In the genomic region with DNA sequence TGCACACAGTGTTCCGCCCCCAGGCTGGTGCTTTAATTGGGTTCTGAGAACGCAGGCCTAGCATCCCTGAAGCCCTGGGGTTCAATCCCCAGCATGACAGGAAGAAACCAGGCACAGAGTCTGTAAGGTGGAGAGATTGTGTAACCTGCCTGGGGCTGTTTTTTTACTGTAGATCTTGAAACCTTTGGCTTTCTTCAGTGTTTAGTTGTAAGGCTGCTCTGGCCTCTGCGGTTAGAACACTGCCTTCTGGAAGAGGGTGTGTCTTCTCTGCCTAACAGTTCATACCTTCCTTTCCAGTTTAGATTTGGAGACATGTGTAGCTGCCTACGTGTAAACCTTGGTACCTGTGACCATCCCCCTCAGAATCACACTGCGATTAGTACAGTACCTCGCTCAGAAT, we compare ENCODE assay signal across 22 mouse cellular contexts.
DNase-seq lines count a peak whose midpoint lies in the region; ATAC-seq and TF ChIP-seq lines count a peak whose summit lies in the region.
"Had no signal": no experiment of that assay in that cellular context is flagged by ENCODE, and none has a peak within 500 bp of the region (broad histone marks: within the 10 kb centered on the region; RNA-seq: fewer than 3 reads in every experiment).

No protein-coding gene starts in this region.

- H3K27me3 ChIP-seq in intestine, embryonic 15.5 days (replicated peaks) = no peaks in the 10 kb centered on the region
- H3K27me3 ChIP-seq in intestine, postnatal 0 days (replicated peaks; ENCODE audit: control insufficient read depth, insufficient read depth, low read length) = no peaks in the 10 kb centered on the region
- H3K27me3 ChIP-seq in stomach, embryonic 15.5 days (replicated peaks) = no peaks in the 10 kb centered on the region
- H3K27me3 ChIP-seq: hindbrain, embryonic 15.5 days; limb, embryonic 15.5 days had no signal

- H3K4me2 ChIP-seq in intestine, embryonic 15.5 days (replicated peaks) = no peak overlapping the region
- H3K4me2 ChIP-seq in intestine, postnatal 0 days (replicated peaks; ENCODE audit: low read depth) = no peak overlapping the region
- H3K4me2 ChIP-seq in stomach, embryonic 15.5 days = no peak overlapping the region
- H3K4me2 ChIP-seq: heart, embryonic 11.5 days; hindbrain, embryonic 15.5 days; limb, embryonic 15.5 days had no signal

- ATAC-seq in intestine, embryonic 15.5 days = 0 out of 2 replicates have a peak, but pooled peaks have one; percentile 11
- no peak for ATAC-seq in intestine, postnatal 0 days
- peak; percentile 47; the same call in 1 of the 2 replicates for ATAC-seq in stomach, embryonic 15.5 days (ENCODE audit: insufficient read depth, low FRiP score, low read depth)
- ATAC-seq: forebrain, embryonic 14.5 days had no signal

- 88% methylated on average over 6 of the region's 6 CpGs for WGBS in intestine, embryonic 15.5 days
- 70% methylated on average over 6 of the region's 6 CpGs for WGBS in intestine, postnatal 0 days
- 80% methylated on average over 6 of the region's 6 CpGs for WGBS in stomach, embryonic 15.5 days

- DNase-seq in 3134 (ENCODE audit: extremely low read depth, insufficient read length, low spot score) = peak; percentile 28
- DNase-seq in ZHBTc4 (ENCODE audit: low read depth, low spot score) = peak; percentile 44
- DNase-seq in cerebellum, postnatal 14 days = no peak
- DNase-seq in adrenal gland, adult 2 months = no peak
- DNase-seq: adrenal gland, postnatal 14 days; cerebellum, adult 2 months; cerebellum, postnatal 36 days; gastrocnemius, adult 2 months; heart, adult 11 months; kidney, adult 11 months; kidney, postnatal 4 days; left cerebral cortex, postnatal 4 days; lung, postnatal 36 days; thymus, postnatal 25 days had no signal

- 0 out of 2 replicates have a peak, but pooled peaks cover 13% of the 10 kb centered on the region for H3K4me1 ChIP-seq in intestine, embryonic 15.5 days (replicated peaks)
- peaks cover 6% of the 10 kb centered on the region; the same call in 1 of the 2 replicates for H3K4me1 ChIP-seq in intestine, postnatal 0 days (replicated peaks; ENCODE audit: control insufficient read depth, insufficient read depth, low read length)
- no peaks in the 10 kb centered on the region; the same call in 1 of the 2 replicates for H3K4me1 ChIP-seq in stomach, embryonic 15.5 days
- H3K4me1 ChIP-seq: hindbrain, embryonic 15.5 days had no signal

- no peaks in the 10 kb centered on the region for H3K9me3 ChIP-seq in intestine, embryonic 15.5 days
- H3K9me3 ChIP-seq in intestine, postnatal 0 days (ENCODE audit: control insufficient read depth) = no peaks in the 10 kb centered on the region
- no peaks in the 10 kb centered on the region for H3K9me3 ChIP-seq in stomach, embryonic 15.5 days
- H3K9me3 ChIP-seq: hindbrain, embryonic 15.5 days; limb, embryonic 15.5 days had no signal

- no peaks in the 10 kb centered on the region for H3K36me3 ChIP-seq in intestine, embryonic 15.5 days
- no peaks in the 10 kb centered on the region for H3K36me3 ChIP-seq in intestine, postnatal 0 days (ENCODE audit: control insufficient read depth, insufficient read depth)
- H3K36me3 ChIP-seq in stomach, embryonic 15.5 days = no peaks in the 10 kb centered on the region
- H3K36me3 ChIP-seq: hindbrain, embryonic 15.5 days; limb, embryonic 15.5 days had no signal

- no peak overlapping the region for H3K9ac ChIP-seq in intestine, embryonic 15.5 days
- no peak overlapping the region for H3K9ac ChIP-seq in intestine, postnatal 0 days (ENCODE audit: low read depth, low read length)
- no peak overlapping the region for H3K9ac ChIP-seq in stomach, embryonic 15.5 days
- H3K9ac ChIP-seq: hindbrain, embryonic 15.5 days; limb, embryonic 15.5 days; liver, embryonic 14.5 days had no signal

- TF ChIP-seq CTCF in intestine, postnatal 0 days (IDR thresholded peaks at IDR 0.05; ENCODE audit: low read depth) = no peak

- H3K27ac ChIP-seq in intestine, embryonic 15.5 days = 0 out of 2 replicates have a peak overlapping the region, but pooled peaks have one; percentile 18
- no peak overlapping the region; the same call in 1 of the 2 replicates for H3K27ac ChIP-seq in intestine, postnatal 0 days (ENCODE audit: low read depth, low read length)
- H3K27ac ChIP-seq in stomach, embryonic 15.5 days = peak overlapping the region; percentile 72
- H3K27ac ChIP-seq: gastrocnemius, adult 2 months; hindbrain, embryonic 15.5 days; liver, embryonic 14.5 days had no signal

- no peak overlapping the region for H3K4me3 ChIP-seq in intestine, embryonic 15.5 days (replicated peaks)
- H3K4me3 ChIP-seq in intestine, postnatal 0 days (ENCODE audit: low read depth, low read length) = no peak overlapping the region
- H3K4me3 ChIP-seq in stomach, embryonic 15.5 days (replicated peaks) = no peak overlapping the region
- H3K4me3 ChIP-seq: gastrocnemius, adult 2 months; hindbrain, embryonic 15.5 days; limb, embryonic 15.5 days had no signal

Comparison
In these comparisons a context has a peak if more than half of its experiments do, and no peak if none do; other contexts are left out.
1. DNase-seq: peak in 3134 (single experiment) and ZHBTc4 (single experiment); none in cerebellum, postnatal 14 days (0 of 2) and adrenal gland, adult 2 months (single experiment).